Mouse (Mus musculus) heart, postnatal 36 days (tissue): ENCODE data around the gene Csnk1g1. TPM values are rescaled to one million over a fixed set of nuclear protein-coding genes. Genes with fewer than 3 reads are reported as not detected.

Source experiments
- DNase-seq, 2 experiments: peaks; one replicate each; pipeline ENCODE4 v3.0.0; 2021 to 2022
- intact Hi-C: fragments of 180-260 bp; cut with DNase I; formaldehyde crosslinking; loops from one replicate; pipeline ENCODE4 v1.15.1; 2025
- total RNA-seq, 2 experiments: library from RNA; stranded (reverse); gene quantifications; 2 replicates each; pipeline ENCODE4 v1.2.3; 2021

Csnk1g1 gene
- 10 to 100 TPM in 1 of 2 experiments, 1 to 10 TPM in 1; 8.6 to 12.0 TPM for total RNA-seq

- peak; percentile 88 to 90 for DNase-seq
- intact Hi-C loops, result loop anchor here (2.0 to 5.0 kb wide), 3 partner anchors 24 to 154 kb away; partner anchors contain the start of gene Ppib
Observed at GRCm38 (mm10) chr9:65908394-65909300, at the start of gene Csnk1g1, which contains the start of gene Trip4. Gene Csnk1g1, plus strand, starts transcription at chr9:65908924. Gene Trip4, minus strand, starts transcription at chr9:65908794.

GRCm38 (mm10) chr9:65859656-65860055, 49.1 kb upstream of the Csnk1g1 start:
- intact Hi-C loops, result no loop called here

GRCm38 (mm10) chr9:65884564-65885315, 24.0 kb upstream of the Csnk1g1 start:
- DNase-seq, result peak; percentile 90 to 91
- intact Hi-C loops, result loop anchor here (2.0 kb wide), 1 partner anchor 24 kb away; the partner anchor contains the start of genes Csnk1g1 and Trip4

More at GRCm38 (mm10) chr9:65859656-65860055, 49.1 kb upstream of the Csnk1g1 start:
- no peak for DNase-seq

- intact Hi-C loops, result no loop called here
- peak; percentile 55 to 57 for DNase-seq
Observed at GRCm38 (mm10) chr9:65890143-65890628, 18.5 kb upstream of the Csnk1g1 start, which contains the start of gene Pclaf. Gene Pclaf, plus strand, starts transcription at chr9:65890237.

GRCm38 (mm10) chr9:65891126-65891525, 17.6 kb upstream of the Csnk1g1 start:
- no peak for DNase-seq
- intact Hi-C loops, result no loop called here

GRCm38 (mm10) chr9:65896977-65897376, 11.7 kb upstream of the Csnk1g1 start:
- intact Hi-C loops, result no loop called here
- no peak for DNase-seq

GRCm38 (mm10) chr9:65902879-65903278, 5.8 kb upstream of the Csnk1g1 start:
- intact Hi-C loops, result no loop called here

GRCm38 (mm10) chr9:65903419-65903818, 5.3 kb upstream of the Csnk1g1 start:
- intact Hi-C loops, result no loop called here
- DNase-seq, result no peak

More at GRCm38 (mm10) chr9:65902879-65903278, 5.8 kb upstream of the Csnk1g1 start:
- DNase-seq, result no peak

- intact Hi-C loops, result loop anchor here (2.0 to 5.0 kb wide), 3 partner anchors 25 to 153 kb away; partner anchors contain the start of gene Ppib
- DNase-seq, result peak in 1 of 2 experiments; percentile 66
Observed at GRCm38 (mm10) chr9:65909301-65909801, 627 bp downstream of the Csnk1g1 start.

GRCm38 (mm10) chr9:65909837-65910236, 1.1 kb downstream of the Csnk1g1 start:
- no peak for DNase-seq
- intact Hi-C loops, result loop anchor here (2.0 to 5.0 kb wide), 3 partner anchors 25 to 152 kb away; partner anchors contain the start of gene Ppib

GRCm38 (mm10) chr9:65913976-65914375, 5.3 kb downstream of the Csnk1g1 start:
- intact Hi-C loops, result no loop called here

GRCm38 (mm10) chr9:65917015-65917414, 8.3 kb downstream of the Csnk1g1 start:
- DNase-seq, result no peak
- intact Hi-C loops, result no loop called here

More at GRCm38 (mm10) chr9:65913976-65914375, 5.3 kb downstream of the Csnk1g1 start:
- DNase-seq, result no peak

GRCm38 (mm10) chr9:65928456-65928855, 19.7 kb downstream of the Csnk1g1 start:
- DNase-seq, result no peak
- intact Hi-C loops, result no loop called here

GRCm38 (mm10) chr9:65929826-65930225, 21.1 kb downstream of the Csnk1g1 start:
- no peak for DNase-seq
- intact Hi-C loops, result no loop called here

- intact Hi-C loops, result no loop called here
- DNase-seq, result no peak
Observed at GRCm38 (mm10) chr9:65937566-65937965, 28.8 kb downstream of the Csnk1g1 start.

GRCm38 (mm10) chr9:65951082-65951587, 42.4 kb downstream of the Csnk1g1 start:
- intact Hi-C loops, result no loop called here
- no peak for DNase-seq

GRCm38 (mm10) chr9:65970009-65970408, 61.3 kb downstream of the Csnk1g1 start:
- intact Hi-C loops, result no loop called here
- DNase-seq, result no peak

- no peak for DNase-seq
- intact Hi-C loops, result no loop called here
Observed at GRCm38 (mm10) chr9:65973206-65973605, 64.5 kb downstream of the Csnk1g1 start.

- intact Hi-C loops, result no loop called here
- peak; percentile 25 to 29 for DNase-seq
Observed at GRCm38 (mm10) chr9:65975886-65976285, 67.2 kb downstream of the Csnk1g1 start.

GRCm38 (mm10) chr9:65982841-65983240, 74.1 kb downstream of the Csnk1g1 start:
- no peak for DNase-seq
- intact Hi-C loops, result no loop called here
